ENCODE assay signal across 8 mouse cellular contexts in the genomic region with DNA sequence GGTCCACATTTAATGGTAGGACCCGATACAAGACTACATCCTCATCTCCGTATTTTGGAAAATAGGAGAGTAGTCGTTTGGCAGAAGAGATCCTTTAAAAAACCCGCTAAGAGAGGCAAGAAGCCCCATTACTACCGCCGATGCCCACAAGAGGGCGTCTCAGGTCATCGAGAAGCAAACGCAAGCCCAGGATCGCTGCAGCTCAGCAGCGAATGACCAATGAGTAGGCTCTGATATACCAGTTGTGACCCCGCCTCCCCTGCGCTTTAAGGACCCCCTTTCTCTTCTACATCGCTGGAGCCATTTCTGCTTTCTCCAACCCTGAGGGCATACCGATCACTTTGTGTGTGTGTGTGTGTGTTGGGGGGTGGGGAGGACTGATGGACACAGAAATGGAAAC.
DNase-seq lines count a peak whose midpoint lies in the region; ATAC-seq lines count a peak whose summit lies in the region.

No protein-coding gene starts in this region.

- H3K27me3 ChIP-seq in intestine, embryonic 15.5 days (replicated peaks), result no peaks in the 10 kb centered on the region

- peak overlapping the region; percentile 73 for H3K4me2 ChIP-seq in intestine, embryonic 15.5 days (replicated peaks)

- peak; percentile 91 for ATAC-seq in intestine, embryonic 15.5 days

- peak overlapping the region; percentile 38 for H3K4me3 ChIP-seq in intestine, embryonic 15.5 days (replicated peaks)

- H3K36me3 ChIP-seq in intestine, embryonic 15.5 days, result no peaks in the 10 kb centered on the region

- DNase-seq in adrenal gland, adult 18-20 months (ENCODE audit: low spot score in 2 of 2), result peak; percentile 87 to 88
- DNase-seq in embryo, embryonic 10 days (ENCODE audit: low spot score), result peak; percentile 96
- DNase-seq in gastrocnemius, postnatal 36 days, result peak; percentile 83 to 85
- DNase-seq in left cerebral cortex, postnatal 14 days (ENCODE audit: low spot score in 2 of 2), result peak; percentile 94 to 97
- peak; percentile 95 for DNase-seq in mesoderm, embryonic 11.5 days (ENCODE audit: low read depth, low spot score)
- peak; percentile 85 for DNase-seq in right cerebral cortex, postnatal 25 days
- peak; percentile 74 to 84 for DNase-seq in urinary bladder, postnatal 36 days (ENCODE audit: low spot score in 2 of 2)

- no peaks in the 10 kb centered on the region for H3K4me1 ChIP-seq in intestine, embryonic 15.5 days (replicated peaks)

- no peaks in the 10 kb centered on the region for H3K9me3 ChIP-seq in intestine, embryonic 15.5 days

- H3K27ac ChIP-seq in intestine, embryonic 15.5 days, result no peak overlapping the region

- intact Hi-C loops in gastrocnemius, postnatal 36 days (cut with DNase I), result loop anchor here (2.0 to 10.0 kb wide), 2 partner anchors 104 to 338 kb away; no protein-coding TSS in a partner anchor
- intact Hi-C loops in left cerebral cortex, postnatal 14 days (cut with DNase I), result loop anchor here (1.0 to 2.0 kb wide), 2 partner anchors 184 to 339 kb away; partner anchors contain the start of gene Zfp618

- WGBS in intestine, embryonic 15.5 days, result 1% methylated on average over 15 of the region's 15 CpGs

- peak overlapping the region; percentile 30 for H3K9ac ChIP-seq in intestine, embryonic 15.5 days
